Mouse (Mus musculus): ENCODE measurements around the gene Akap6.

DNA sequence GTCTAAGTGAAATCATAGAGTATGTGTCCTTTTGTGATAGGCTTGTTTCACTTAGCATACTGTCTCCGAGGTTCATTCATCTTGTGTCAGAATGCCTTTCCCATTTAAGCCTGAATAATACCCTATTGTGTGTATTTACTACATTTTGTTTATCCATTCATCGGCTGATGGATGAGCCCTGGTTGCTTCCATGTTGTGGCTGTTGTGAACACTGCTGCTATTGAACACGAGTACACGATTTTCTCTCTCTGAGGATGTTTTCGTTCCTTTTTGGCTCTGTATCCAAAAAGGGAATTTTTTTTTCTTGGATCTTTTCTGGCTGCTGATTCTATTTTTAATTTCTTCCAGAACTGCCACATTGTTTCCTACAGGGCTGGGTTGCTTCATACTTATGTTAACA lies 81.0 kb downstream of the Akap6 start:
- TF ChIP-seq MAX (IDR thresholded peaks at IDR 0.05; ENCODE audit: low read depth) (no peak), E2F4 (IDR thresholded peaks at IDR 0.05; ENCODE audit: insufficient read depth) (no peak), TCF12 (IDR thresholded peaks at IDR 0.05; ENCODE audit: insufficient read depth, poor library complexity, severe bottlenecking) (no peak), POLR2A (IDR thresholded peaks at IDR 0.05; ENCODE audit: insufficient read length, low read depth) (no peak), USF1 (IDR thresholded peaks at IDR 0.05; ENCODE audit: low read depth) (no peak), MYOD1 (IDR thresholded peaks at IDR 0.05; ENCODE audit: control insufficient read depth in 1 of 3, insufficient read length in 2 of 3, low read depth in 2 of 3) (no peak), CEBPB (IDR thresholded peaks at IDR 0.05; ENCODE audit: insufficient read depth, poor library complexity, severe bottlenecking) (no peak), MYOG (IDR thresholded peaks at IDR 0.05; ENCODE audit: control insufficient read depth in 1 of 3, insufficient read depth in 1 of 3, insufficient read length in 2 of 3, low read depth in 2 of 3) (no peak), TCF3 (IDR thresholded peaks at IDR 0.05; ENCODE audit: insufficient read length, low read depth) (no peak)

Data from myocyte (in vitro differentiated cells).